Mouse (Mus musculus): ENCODE measurements around the gene Trmt112.

Trmt112 gene

DNA sequence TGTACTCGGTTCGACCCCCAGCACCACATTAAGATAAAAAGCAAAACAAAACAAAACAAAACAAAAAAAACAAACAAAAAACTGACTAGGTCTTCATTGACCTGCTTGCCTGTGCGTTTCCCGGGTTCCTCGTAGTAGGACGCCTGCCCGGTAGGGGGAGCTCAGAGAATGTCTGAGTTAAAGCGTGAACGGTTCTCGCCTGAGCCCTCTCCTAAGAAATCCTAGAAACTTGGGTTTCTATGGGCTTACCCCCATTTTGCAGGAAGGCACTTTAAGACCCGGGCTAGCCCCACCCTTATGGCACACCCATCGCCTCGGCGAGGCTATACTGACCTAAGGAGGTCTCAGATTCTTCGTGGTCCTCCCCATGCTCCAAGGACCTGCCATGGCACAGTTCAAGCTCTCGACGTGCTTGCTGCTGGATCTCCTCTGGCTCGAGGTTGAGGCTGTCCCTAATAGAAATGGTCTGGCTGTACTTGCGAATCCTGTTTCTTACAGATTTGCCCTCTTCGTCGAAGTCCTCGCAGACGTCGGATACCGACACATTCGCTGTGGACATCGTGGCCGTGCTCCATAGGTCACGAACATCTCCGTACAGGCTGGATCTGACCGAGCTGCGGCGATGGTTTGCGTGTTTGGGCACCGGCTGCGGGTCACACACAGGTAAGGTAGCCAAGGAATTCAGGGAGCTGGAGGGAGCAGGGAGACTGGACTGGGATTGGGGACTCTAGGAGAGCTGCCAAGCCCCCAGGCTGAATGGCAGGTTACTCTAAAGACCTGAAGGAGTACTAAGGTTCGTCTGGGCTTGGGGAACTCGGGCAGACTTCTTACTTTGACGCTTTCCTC is 15.2 kb downstream of the Trmt112 start:
- DNase-seq (ENCODE audit: extremely low read depth, low read depth, low spot score) = no peak

DNA sequence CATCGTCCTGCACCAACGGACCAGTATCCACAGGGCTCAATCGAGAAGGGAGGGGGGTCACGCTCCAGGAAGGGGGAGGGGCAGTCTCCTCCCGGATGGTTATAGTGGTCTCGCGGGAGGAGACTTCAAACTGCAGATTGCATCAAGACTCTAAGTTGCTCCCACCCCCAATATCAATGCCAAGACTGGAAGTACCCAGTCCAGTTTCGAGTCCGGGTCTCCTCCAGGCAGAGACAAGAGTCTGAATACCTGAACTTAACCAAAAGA is 15.7 kb downstream of the Trmt112 start, which contains the start of gene Catsperz:
TSS of gene Catsperz (minus strand) at position 74 of the 267 bp plus-strand sequence.
- no peak for DNase-seq (ENCODE audit: extremely low read depth, low read depth, low spot score)

DNA sequence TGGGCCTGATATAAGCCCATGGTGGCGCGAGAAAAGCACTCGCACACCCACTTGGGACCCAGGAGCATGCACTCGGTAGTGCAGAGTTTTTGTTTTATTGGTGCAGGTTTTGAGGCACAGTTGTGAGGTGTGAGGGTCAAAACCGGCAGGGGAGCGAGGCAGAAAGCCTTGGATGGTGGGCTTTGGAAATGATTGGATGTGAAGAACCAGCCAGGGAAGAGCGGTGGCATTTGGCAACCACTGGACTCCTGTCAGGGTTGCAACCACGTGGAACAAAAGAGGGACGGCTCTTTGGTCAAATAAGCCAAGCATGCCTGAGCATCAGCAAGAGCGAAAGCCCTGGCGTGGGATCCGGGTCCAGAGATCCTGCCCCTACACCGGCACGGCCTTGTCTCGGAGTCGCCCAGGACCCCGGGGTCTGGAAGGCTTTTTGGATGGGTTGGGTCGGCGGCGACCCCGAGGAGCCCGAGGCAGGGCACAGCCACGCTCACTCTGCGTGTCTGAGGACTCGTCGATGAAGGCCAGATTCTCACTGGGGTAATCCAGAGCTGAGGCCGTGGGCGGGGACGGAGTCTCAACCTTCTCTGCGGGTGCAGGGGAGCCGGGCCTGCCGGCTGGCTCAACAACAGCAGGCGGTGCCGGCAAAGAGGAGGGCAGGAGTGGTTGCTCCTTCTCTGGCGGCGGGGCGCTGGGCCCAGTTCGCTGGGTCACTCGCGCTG is 16.3 kb downstream of the Trmt112 start:
- DNase-seq (ENCODE audit: extremely low read depth, low read depth, low spot score) = no peak

GRCm38 (mm10) chr19:6926559-6927255 is 17.2 kb downstream of the Trmt112 start:
- DNase-seq (ENCODE audit: extremely low read depth, low read depth, low spot score) = peak; percentile 83

- no peak for DNase-seq (ENCODE audit: extremely low read depth, low read depth, low spot score)
Measured at GRCm38 (mm10) chr19:6928080-6928479, 18.6 kb downstream of the Trmt112 start.

GRCm38 (mm10) chr19:6931002-6931401 is 21.5 kb downstream of the Trmt112 start:
- no peak for DNase-seq (ENCODE audit: extremely low read depth, low read depth, low spot score)

DNA sequence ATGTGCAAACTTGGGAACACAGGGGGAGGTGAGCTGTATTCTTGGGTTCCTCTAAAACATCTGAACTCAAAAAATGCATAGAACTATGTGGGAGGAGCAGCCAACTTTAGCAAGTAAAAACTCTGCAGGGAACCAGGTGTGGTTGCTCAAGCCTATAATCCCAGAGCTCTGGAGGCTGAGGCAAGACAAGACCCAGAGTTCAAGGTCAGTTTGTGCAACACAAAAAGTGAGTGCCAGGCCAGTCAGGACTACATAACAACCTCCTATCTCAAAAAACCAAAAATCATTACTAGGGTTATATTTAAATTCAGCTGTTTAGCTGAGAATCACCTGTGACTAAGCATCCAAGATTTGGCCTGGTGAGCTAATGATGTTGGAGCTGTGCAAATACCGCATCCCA is 22.5 kb downstream of the Trmt112 start:
- DNase-seq (ENCODE audit: extremely low read depth, low read depth, low spot score) = no peak

GRCm38 (mm10) chr19:6933102-6933435 is 23.6 kb downstream of the Trmt112 start:
- DNase-seq (ENCODE audit: extremely low read depth, low read depth, low spot score) = no peak

DNA sequence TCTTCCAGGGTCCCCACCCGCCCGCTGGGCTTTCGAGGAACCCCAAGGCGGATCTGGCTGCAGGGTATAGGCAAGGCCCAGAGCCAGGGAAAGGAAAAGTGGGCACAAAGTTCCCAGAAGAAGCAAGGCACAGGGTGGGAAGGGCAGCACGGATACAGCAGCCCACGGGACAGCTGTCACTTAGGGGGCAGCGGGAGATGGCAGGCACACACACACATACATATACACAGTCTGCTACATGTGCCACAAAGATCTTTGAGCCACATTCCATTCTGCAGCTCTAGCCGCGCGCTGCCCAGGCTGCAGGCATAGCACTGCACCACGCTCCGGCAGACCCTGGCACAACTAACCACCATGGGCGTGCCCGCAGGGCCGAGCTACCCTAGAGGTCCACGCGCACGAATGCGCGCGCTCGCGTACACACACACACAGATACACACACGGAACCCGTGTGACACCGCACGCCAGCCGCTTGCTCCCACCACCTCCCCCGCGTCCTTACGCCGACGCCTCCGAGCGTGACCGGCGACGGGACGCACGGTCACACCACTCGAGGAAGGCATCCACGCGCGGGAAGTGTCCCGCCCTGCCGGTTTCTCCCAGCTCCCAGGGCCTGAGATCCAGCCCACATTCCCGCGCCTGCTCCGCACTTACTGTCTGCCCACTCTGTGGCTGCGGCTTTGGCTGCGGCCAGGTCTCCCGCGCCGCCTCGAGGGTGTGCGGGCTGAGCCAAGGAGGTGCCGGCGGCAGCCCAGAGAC is 24.1 kb downstream of the Trmt112 start:
- DNase-seq (ENCODE audit: extremely low read depth, low read depth, low spot score) = no peak

DNA sequence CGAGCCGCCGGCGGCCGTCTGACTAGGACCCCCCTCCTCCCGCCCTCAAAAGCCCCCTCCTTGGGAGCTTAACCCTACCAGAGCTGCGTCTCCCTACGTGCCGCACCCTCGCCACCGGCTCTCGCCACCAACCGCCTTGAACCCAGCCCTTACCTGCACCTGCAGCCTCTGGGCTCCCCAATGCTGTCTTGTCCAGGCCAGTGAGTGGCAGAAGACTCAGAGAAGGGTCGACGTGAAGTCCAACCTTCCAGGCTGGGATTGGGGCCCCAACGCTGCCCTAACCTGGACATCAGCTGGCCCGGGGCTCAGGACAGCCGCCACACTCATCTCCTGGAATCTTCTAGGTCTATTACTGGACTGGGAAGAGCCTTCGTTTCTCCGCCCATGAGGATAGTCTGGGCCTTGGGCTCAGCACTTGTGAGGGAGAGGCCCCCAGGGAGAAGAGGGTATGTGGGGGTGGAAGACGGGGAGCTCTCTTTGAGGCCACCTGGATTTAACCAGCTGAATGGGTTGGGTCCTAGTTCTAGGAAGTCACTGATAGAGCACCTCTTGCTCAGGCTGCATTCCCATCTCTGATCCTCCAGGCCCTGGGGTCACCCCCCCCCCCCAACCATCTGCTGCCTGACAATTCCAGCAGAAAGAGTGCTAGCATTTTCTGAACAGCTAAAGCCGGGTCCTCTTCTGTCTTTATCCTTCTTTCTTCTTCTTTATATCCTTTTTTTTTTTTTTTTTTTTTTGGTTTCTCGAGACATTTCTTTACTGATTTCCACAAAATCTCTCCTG is 24.9 kb downstream of the Trmt112 start, which contains the start of gene Kcnk4:
TSS of gene Kcnk4 (minus strand) at position 321 of the 783 bp plus-strand sequence.
- DNase-seq (ENCODE audit: extremely low read depth, low read depth, low spot score) = no peak

DNA sequence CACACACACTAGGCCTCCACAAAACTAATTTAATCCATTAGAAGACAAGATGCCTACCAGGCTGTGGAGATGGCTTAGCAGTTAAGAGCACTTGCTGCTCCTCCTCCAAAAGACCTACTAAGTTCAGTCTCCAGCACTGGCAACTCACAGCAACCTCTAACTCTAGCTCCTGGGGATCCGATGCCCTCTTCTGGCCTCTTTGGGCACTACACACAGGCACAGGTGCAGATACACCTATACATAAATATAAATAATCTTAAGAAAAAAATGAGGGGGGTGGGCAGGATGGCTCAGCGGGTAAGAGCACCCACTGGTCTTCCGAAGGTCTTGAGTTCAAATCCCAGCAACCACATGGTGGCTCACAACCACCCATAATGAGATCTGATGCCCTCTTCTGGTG is 26.8 kb downstream of the Trmt112 start:
- DNase-seq (ENCODE audit: extremely low read depth, low read depth, low spot score) = no peak

- DNase-seq (ENCODE audit: extremely low read depth, low read depth, low spot score) = no peak
Measured at GRCm38 (mm10) chr19:6937541-6938465, 28.3 kb downstream of the Trmt112 start.

DNA sequence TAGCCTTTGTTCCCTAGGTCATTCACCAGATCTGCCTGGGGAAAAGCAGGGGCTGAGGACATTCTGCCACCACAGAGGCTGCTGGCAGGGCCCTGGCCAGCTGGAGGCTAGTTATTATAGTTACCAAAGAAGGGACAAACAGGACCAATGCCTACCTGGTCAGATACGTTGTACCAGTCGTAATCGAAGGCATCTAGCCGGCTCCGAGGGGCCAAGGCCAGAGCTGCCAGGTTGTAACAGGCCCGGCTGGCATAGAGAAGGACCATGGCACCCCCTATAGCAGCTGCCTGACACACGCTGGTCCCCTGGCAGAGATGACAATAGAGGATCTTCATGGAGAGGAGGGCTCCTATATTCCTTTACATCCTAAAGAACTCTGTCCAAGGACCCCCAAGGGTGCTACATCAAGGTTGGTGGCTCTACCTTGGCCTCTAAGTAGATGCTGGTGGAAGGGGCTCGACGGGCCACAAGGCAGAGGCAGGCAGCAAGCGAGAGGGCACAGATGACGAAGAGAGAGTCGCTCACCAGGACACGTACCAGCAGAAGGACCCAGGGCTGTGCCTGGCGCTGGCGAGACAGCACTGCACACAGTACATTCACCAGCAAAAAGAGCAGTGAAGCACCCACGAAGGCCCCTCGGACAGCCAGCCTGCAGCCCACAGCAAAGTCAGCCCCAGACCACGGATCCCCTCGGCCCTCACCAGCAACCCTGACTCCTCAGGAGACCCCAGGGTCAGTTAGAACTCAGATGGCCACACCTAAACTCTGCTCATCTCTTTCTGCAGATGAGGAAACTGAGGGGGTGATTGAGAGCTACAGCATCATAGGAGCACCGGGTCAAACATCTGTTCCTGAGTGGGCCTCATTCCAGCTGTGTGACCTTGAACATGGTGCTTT is 29.9 kb downstream of the Trmt112 start:
- no peak for DNase-seq (ENCODE audit: extremely low read depth, low read depth, low spot score)

- DNase-seq (ENCODE audit: extremely low read depth, low read depth, low spot score) = no peak
Measured at GRCm38 (mm10) chr19:6940396-6941351, 31.2 kb downstream of the Trmt112 start.

DNA sequence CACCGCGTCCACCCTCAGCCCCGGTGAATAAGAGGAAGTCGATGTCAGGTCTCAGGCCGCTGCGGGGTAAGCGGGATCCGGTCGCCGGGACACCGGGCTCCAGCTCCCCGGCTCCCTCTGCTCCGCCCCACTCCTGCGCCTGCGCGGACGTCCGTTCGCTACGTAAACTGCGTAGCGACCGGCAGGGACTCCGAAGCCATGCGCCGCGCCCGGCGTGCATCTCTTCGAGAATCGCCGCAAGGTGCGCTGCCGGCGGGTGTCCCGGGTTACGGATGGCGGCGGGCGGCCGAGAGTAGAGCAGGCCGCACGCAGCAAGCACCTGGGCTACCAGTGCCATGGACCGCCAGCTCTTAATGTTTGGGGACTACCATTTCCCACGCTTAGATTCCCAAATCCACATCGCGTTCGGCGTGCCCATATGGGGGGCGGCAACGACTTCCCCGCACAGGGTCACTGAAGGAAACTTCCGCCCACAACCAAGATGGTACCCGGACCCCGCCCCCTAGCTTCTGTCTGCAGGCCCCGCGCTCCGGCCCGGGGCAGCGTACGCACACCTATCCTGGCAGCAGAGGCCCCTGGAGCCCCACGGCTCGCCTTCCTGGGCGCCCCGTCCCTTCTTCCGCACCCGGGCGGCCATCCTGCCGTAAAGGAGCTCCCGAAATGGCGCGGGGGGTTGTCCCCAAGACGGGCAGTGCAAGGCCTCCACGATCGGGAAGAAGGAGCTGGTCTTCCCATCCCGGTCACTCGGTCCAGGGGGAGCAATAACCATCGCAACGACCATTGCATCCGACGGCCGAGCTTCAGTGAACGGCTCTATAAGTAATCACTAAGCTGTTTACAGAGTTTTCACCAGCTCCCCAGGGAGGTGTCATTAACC is 32.1 kb downstream of the Trmt112 start, which contains the start of gene Bad:
TSS of gene Bad (plus strand) at position 490 of the 877 bp plus-strand sequence.
- no peak for DNase-seq (ENCODE audit: extremely low read depth, low read depth, low spot score)

GRCm38 (mm10) chr19:6942249-6942691 is 32.8 kb downstream of the Trmt112 start, which contains the start of gene Gpr137:
TSS of gene Gpr137 (minus strand) at chr19:6942480.
- no peak for DNase-seq (ENCODE audit: extremely low read depth, low read depth, low spot score)
